18 mouse cellular contexts compared by ENCODE assay signal in genomic region chr2:5077937-5078336, GRCm38 (mm10). TPM values are rescaled to one million over a fixed set of nuclear protein-coding genes. Genes with fewer than 3 reads are reported as not detected.
A peak's percentile ranks its signal among the peaks of the same experiment; 100 is the strongest.
DNase-seq lines count a peak whose midpoint lies in the region; ATAC-seq and TF ChIP-seq lines count a peak whose summit lies in the region.
"Had no signal": no experiment of that assay in that cellular context is flagged by ENCODE, and none has a peak within 500 bp of the region (broad histone marks: within the 10 kb centered on the region; RNA-seq: fewer than 3 reads in every experiment).

No protein-coding gene starts in this region.

- no peaks in the 10 kb centered on the region for H3K9me3 ChIP-seq in stomach, embryonic 14.5 days (ENCODE audit: control insufficient read depth, low read depth, low read length)
- H3K9me3 ChIP-seq in stomach, postnatal 0 days (ENCODE audit: control insufficient read depth, low read length): no peaks in the 10 kb centered on the region
- no peaks in the 10 kb centered on the region; the same call in 1 of the 2 replicates for H3K9me3 ChIP-seq in liver, embryonic 13.5 days (replicated peaks)
- no peaks in the 10 kb centered on the region for H3K9me3 ChIP-seq in neural tube, embryonic 15.5 days (replicated peaks)
- H3K9me3 ChIP-seq: heart, embryonic 15.5 days; hindbrain, embryonic 13.5 days; intestine, embryonic 15.5 days; limb, embryonic 12.5 days had no signal

- WGBS in stomach, embryonic 14.5 days: 76% methylated on average over 2 of the region's 2 CpGs
- 65% methylated on average over 2 of the region's 2 CpGs for WGBS in stomach, postnatal 0 days
- 16% methylated on average over 2 of the region's 2 CpGs for WGBS in liver, embryonic 13.5 days (ENCODE audit: insufficient replicate concordance)
- 67% methylated on average over 2 of the region's 2 CpGs for WGBS in neural tube, embryonic 15.5 days

- no peak overlapping the region for H3K9ac ChIP-seq in stomach, embryonic 14.5 days (replicated peaks; ENCODE audit: low read depth, low read length)
- no peak overlapping the region for H3K9ac ChIP-seq in stomach, postnatal 0 days (ENCODE audit: low read length)
- H3K9ac ChIP-seq in liver, embryonic 13.5 days: peak overlapping the region; percentile 49
- H3K9ac ChIP-seq in neural tube, embryonic 15.5 days (replicated peaks): no peak overlapping the region
- H3K9ac ChIP-seq: heart, embryonic 15.5 days; hindbrain, embryonic 13.5 days; intestine, embryonic 15.5 days; limb, embryonic 12.5 days had no signal

- H3K4me2 ChIP-seq in stomach, embryonic 14.5 days (replicated peaks; ENCODE audit: low read depth, low read length): no peak overlapping the region
- no peak overlapping the region for H3K4me2 ChIP-seq in stomach, postnatal 0 days (replicated peaks; ENCODE audit: low read depth)
- peak overlapping the region; percentile 49 for H3K4me2 ChIP-seq in liver, embryonic 13.5 days
- H3K4me2 ChIP-seq in neural tube, embryonic 15.5 days: no peak overlapping the region
- H3K4me2 ChIP-seq: heart, embryonic 15.5 days; hindbrain, embryonic 13.5 days; intestine, embryonic 15.5 days; limb, embryonic 12.5 days had no signal

- no peak for TF ChIP-seq CTCF in stomach, postnatal 0 days (IDR thresholded peaks at IDR 0.05; ENCODE audit: low read depth)

- ATAC-seq in stomach, embryonic 14.5 days (ENCODE audit: insufficient number of reproducible peaks, insufficient read depth, low FRiP score, low read depth): 0 out of 2 replicates have a peak, but pooled peaks have one; percentile 49
- ATAC-seq in stomach, postnatal 0 days (ENCODE audit: low FRiP score, low TSS enrichment): no peak
- peak; percentile 93 for ATAC-seq in liver, embryonic 13.5 days (ENCODE audit: low read depth)
- ATAC-seq in neural tube, embryonic 15.5 days (ENCODE audit: low FRiP score): no peak
- ATAC-seq: intestine, embryonic 15.5 days; lung, postnatal 0 days had no signal

- no peaks in the 10 kb centered on the region for H3K4me1 ChIP-seq in stomach, embryonic 14.5 days (ENCODE audit: control insufficient read depth, insufficient read depth, low read length)
- H3K4me1 ChIP-seq in stomach, postnatal 0 days (replicated peaks; ENCODE audit: control insufficient read depth, insufficient read depth): no peaks in the 10 kb centered on the region
- peaks cover 59% of the 10 kb centered on the region for H3K4me1 ChIP-seq in liver, embryonic 13.5 days (replicated peaks)
- peaks cover 6% of the 10 kb centered on the region for H3K4me1 ChIP-seq in neural tube, embryonic 15.5 days

- H3K36me3 ChIP-seq in stomach, embryonic 14.5 days (ENCODE audit: control insufficient read depth, insufficient read depth, low read length): no peaks in the 10 kb centered on the region
- H3K36me3 ChIP-seq in stomach, postnatal 0 days (ENCODE audit: control insufficient read depth, insufficient read depth, low read length): no peaks in the 10 kb centered on the region
- no peaks in the 10 kb centered on the region for H3K36me3 ChIP-seq in liver, embryonic 13.5 days
- no peaks in the 10 kb centered on the region for H3K36me3 ChIP-seq in neural tube, embryonic 15.5 days
- H3K36me3 ChIP-seq: heart, embryonic 15.5 days; hindbrain, embryonic 13.5 days; intestine, embryonic 15.5 days; limb, embryonic 12.5 days had no signal

- H3K4me3 ChIP-seq in stomach, embryonic 14.5 days (ENCODE audit: low read depth, low read length): no peak overlapping the region
- no peak overlapping the region for H3K4me3 ChIP-seq in stomach, postnatal 0 days (ENCODE audit: low read depth, low read length)
- no peak overlapping the region for H3K4me3 ChIP-seq in liver, embryonic 13.5 days (replicated peaks)
- H3K4me3 ChIP-seq in neural tube, embryonic 15.5 days (replicated peaks): no peak overlapping the region
- H3K4me3 ChIP-seq: heart, embryonic 15.5 days; hindbrain, embryonic 13.5 days; intestine, embryonic 15.5 days; layer of hippocampus, adult 2 months; limb, embryonic 12.5 days; myocyte had no signal

- no peak for DNase-seq in stomach, postnatal 0 days (ENCODE audit: low spot score)
- peak; percentile 46 for DNase-seq in c-Kit-positive CD71-positive TER-119-negative erythroid progenitor cells, embryonic 14.5 days (ENCODE audit: low read depth)
- DNase-seq in liver, embryonic 13.5 days: no peak
- no peak for DNase-seq in thymus, postnatal 36 days
- DNase-seq in lung, postnatal 14 days: no peak
- DNase-seq in ovary, postnatal 10 days (ENCODE audit: low spot score): no peak
- DNase-seq: cerebellum, adult 9-10 months; thymus, adult 2 months had no signal

- TF ChIP-seq EP300 in stomach, postnatal 0 days (optimal IDR thresholded peaks at IDR 0.05): no peak

- no peak overlapping the region for H3K27ac ChIP-seq in stomach, embryonic 14.5 days (ENCODE audit: low read length)
- no peak overlapping the region for H3K27ac ChIP-seq in stomach, postnatal 0 days (replicated peaks)
- peak overlapping the region; percentile 86 for H3K27ac ChIP-seq in liver, embryonic 13.5 days
- no peak overlapping the region for H3K27ac ChIP-seq in neural tube, embryonic 15.5 days (replicated peaks)
- H3K27ac ChIP-seq: heart, embryonic 15.5 days; hindbrain, embryonic 13.5 days; intestine, embryonic 15.5 days; kidney, postnatal 0 days; layer of hippocampus, adult 2 months; limb, embryonic 12.5 days had no signal

- no peaks in the 10 kb centered on the region for H3K27me3 ChIP-seq in stomach, embryonic 14.5 days (ENCODE audit: control insufficient read depth, insufficient read depth, low read length)
- no peaks in the 10 kb centered on the region for H3K27me3 ChIP-seq in stomach, postnatal 0 days (ENCODE audit: control insufficient read depth, insufficient read depth, low read length)
- H3K27me3 ChIP-seq in liver, embryonic 13.5 days: no peaks in the 10 kb centered on the region
- no peaks in the 10 kb centered on the region for H3K27me3 ChIP-seq in neural tube, embryonic 15.5 days (replicated peaks)
- H3K27me3 ChIP-seq: heart, embryonic 15.5 days; intestine, embryonic 15.5 days; limb, embryonic 12.5 days had no signal

RNA-seq across cellular contexts. Expression of gene Optn, which starts 14.1 kb away (rescaled TPM):
- 6.5 and 7.1 TPM in 2 replicates for polyA plus RNA-seq in stomach, embryonic 14.5 days (2014; fragmentation: Nextera tagmentation; extraction: Ambion mirVana)
- 16.6 and 17.0 TPM in 2 replicates for polyA plus RNA-seq in stomach, postnatal 0 days (2015; fragmentation: Nextera tagmentation; extraction: Ambion mirVana)
- polyA plus RNA-seq in liver, embryonic 13.5 days (2015; fragmentation: Nextera tagmentation; extraction: Ambion mirVana): 15.2 and 18.4 TPM in 2 replicates
- 18.9 and 20.1 TPM in 2 replicates for polyA plus RNA-seq in neural tube, embryonic 15.5 days (2015; fragmentation: Nextera tagmentation; extraction: Ambion mirVana)

RNA-seq across cellular contexts. Expression of gene Ccdc3, which starts 59.6 kb away (rescaled TPM):
- polyA plus RNA-seq in stomach, embryonic 14.5 days (2014; fragmentation: Nextera tagmentation; extraction: Ambion mirVana): 22.7 and 28.9 TPM in 2 replicates
- polyA plus RNA-seq in stomach, postnatal 0 days (2015; fragmentation: Nextera tagmentation; extraction: Ambion mirVana): 24.4 and 32.1 TPM in 2 replicates
- 4.0 and 5.1 TPM in 2 replicates for polyA plus RNA-seq in liver, embryonic 13.5 days (2015; fragmentation: Nextera tagmentation; extraction: Ambion mirVana)
- polyA plus RNA-seq in neural tube, embryonic 15.5 days (2015; fragmentation: Nextera tagmentation; extraction: Ambion mirVana): 11.4 and 14.8 TPM in 2 replicates

Comparison
In these comparisons a context has a peak if more than half of its experiments do, and no peak if none do; other contexts are left out.
1. ATAC-seq: peak in stomach, embryonic 14.5 days (single experiment) and liver, embryonic 13.5 days (single experiment); none in stomach, postnatal 0 days (single experiment) and neural tube, embryonic 15.5 days (single experiment).